Mouse (Mus musculus) cortical plate, adult 2 months (tissue): Measurements from ENCODE around the gene Hhat. TPM values are rescaled to one million over a fixed set of nuclear protein-coding genes. Genes with fewer than 3 reads are reported as not detected.
A peak's percentile ranks its signal among the peaks of the same experiment; 100 is the strongest.

Experiments
- H3K27ac ChIP-seq: fragments of 200-500 bp; 2 replicates; pipeline ENCODE4 v1.5.1; 2012; ENCODE audit warnings: low read length, control low read depth, inconsistent platforms; ENCODE audit not compliant: insufficient read depth
- H3K4me1 ChIP-seq: fragments of 200-500 bp; 2 replicates; pipeline ENCODE4 v1.6.1; 2011; ENCODE audit warnings: low read length; ENCODE audit not compliant: control insufficient read depth, insufficient read depth
- H3K4me3 ChIP-seq: fragments of 200-500 bp; 2 replicates; pipeline ENCODE4 v1.5.1; 2011; ENCODE audit warnings: mild to moderate bottlenecking, low read length, control low read depth; ENCODE audit not compliant: insufficient read depth
- CTCF ChIP-seq: fragments of 200-500 bp; IDR thresholded peaks from 2 replicates; pipeline ENCODE4 v1.5.1; 2011; ENCODE audit warnings: mild to moderate bottlenecking, control low read depth, low read length; ENCODE audit not compliant: insufficient read depth; ENCODE audit errors: extremely low read depth
- POLR2A ChIP-seq: fragments of 200-500 bp; IDR thresholded peaks from 2 replicates; pipeline ENCODE4 v1.6.1; 2011; ENCODE audit warnings: mild to moderate bottlenecking, low read length, control low read depth; ENCODE audit not compliant: insufficient read depth; ENCODE audit errors: extremely low read depth
- polyA plus RNA-seq: library from polyadenylated mRNA; depleted of rRNA; stranded (reverse); fragments of >200 nt; gene quantifications from 2 replicates; pipeline ENCODE4 v1.2.3, GENCODE M21; 2012

Gene Hhat
- polyA plus RNA-seq, 1 experiment: 0.98 TPM

GRCm38 (mm10) chr1:192543686-192544085, 227.3 kb downstream of the Hhat start:
- TF ChIP-seq POLR2A (no peak), CTCF (no peak)
- H3K27ac ChIP-seq: no peak overlapping the region
- H3K4me3 ChIP-seq: no peak overlapping the region
- no peaks in the 10 kb centered on the region for H3K4me1 ChIP-seq

- TF ChIP-seq POLR2A: no peak
- TF ChIP-seq CTCF: no peak
- H3K4me3 ChIP-seq: no peak overlapping the region
- H3K4me1 ChIP-seq: no peaks in the 10 kb centered on the region
- no peak overlapping the region for H3K27ac ChIP-seq
Observed at GRCm38 (mm10) chr1:192542093-192542492, 228.9 kb downstream of the Hhat start.

GRCm38 (mm10) chr1:192537169-192537568, 233.9 kb downstream of the Hhat start:
- H3K4me3 ChIP-seq: no peak overlapping the region
- no peak overlapping the region for H3K27ac ChIP-seq
- TF ChIP-seq POLR2A: no peak
- H3K4me1 ChIP-seq: no peaks in the 10 kb centered on the region

GRCm38 (mm10) chr1:192536440-192536839, 234.6 kb downstream of the Hhat start:
- Histone ChIP-seq H3K4me3 (no peak overlapping the region), H3K4me1 (no peaks in the 10 kb centered on the region), H3K27ac (no peak overlapping the region)
- TF ChIP-seq CTCF (no peak), POLR2A (no peak)

- H3K27ac ChIP-seq: no peak overlapping the region
- no peaks in the 10 kb centered on the region for H3K4me1 ChIP-seq
- H3K4me3 ChIP-seq: no peak overlapping the region
- TF ChIP-seq CTCF (no peak), POLR2A (no peak)
Observed at GRCm38 (mm10) chr1:192533016-192533415, 238.0 kb downstream of the Hhat start.

- no peaks in the 10 kb centered on the region for H3K4me1 ChIP-seq
- H3K4me3 ChIP-seq: no peak overlapping the region
- TF ChIP-seq POLR2A (no peak), CTCF (no peak)
- no peak overlapping the region for H3K27ac ChIP-seq
Observed at GRCm38 (mm10) chr1:192532212-192532611, 238.8 kb downstream of the Hhat start.

- H3K4me1 ChIP-seq: no peaks in the 10 kb centered on the region; the same call in 1 of the 2 replicates
- no peak overlapping the region for H3K4me3 ChIP-seq
- no peak for TF ChIP-seq POLR2A
- no peak for TF ChIP-seq CTCF
- H3K27ac ChIP-seq: no peak overlapping the region
Observed at GRCm38 (mm10) chr1:192531490-192532146, 239.4 kb downstream of the Hhat start.

- H3K4me1 ChIP-seq: no peaks in the 10 kb centered on the region; the same call in 1 of the 2 replicates
- H3K4me3 ChIP-seq: no peak overlapping the region
- H3K27ac ChIP-seq: no peak overlapping the region
- TF ChIP-seq CTCF: 0 out of 2 replicates have a peak, but pooled peaks have one; percentile 9
- TF ChIP-seq POLR2A: no peak
Observed at GRCm38 (mm10) chr1:192525711-192526350, 245.2 kb downstream of the Hhat start.

GRCm38 (mm10) chr1:192522376-192523178, 248.4 kb downstream of the Hhat start:
- Histone ChIP-seq H3K4me1 (no peaks in the 10 kb centered on the region; the same call in 1 of the 2 replicates), H3K27ac (no peak overlapping the region), H3K4me3 (no peak overlapping the region)
- TF ChIP-seq POLR2A (no peak), CTCF (no peak)
